Mouse (Mus musculus): ENCODE data around the gene Stard3. TPM values are rescaled to one million over a fixed set of nuclear protein-coding genes. Genes with fewer than 3 reads are reported as not detected.

Stard3 gene
- polyA plus RNA-seq, 1 experiment from 2014 or later = 42.8 TPM

- Histone ChIP-seq H3K9ac (ENCODE audit: low read depth, low read length) (no peak overlapping the region), H3K4me1 (replicated peaks; ENCODE audit: insufficient read depth, low read length) (no peaks in the 10 kb centered on the region), H3K9me3 (replicated peaks; ENCODE audit: low read length) (no peaks in the 10 kb centered on the region), H3K4me3 (replicated peaks; ENCODE audit: low read depth, low read length) (no peak overlapping the region), H3K27ac (no peak overlapping the region), H3K27me3 (ENCODE audit: insufficient read depth, low read length) (no peaks in the 10 kb centered on the region), H3K4me2 (ENCODE audit: low read length) (no peak overlapping the region), H3K36me3 (ENCODE audit: insufficient read depth, low read length) (0 out of 2 replicates have a peak, but pooled peaks cover 1% of the 10 kb centered on the region)
- WGBS = 77% methylated on average over 6 of the region's 6 CpGs
- no peak for TF ChIP-seq CTCF (IDR thresholded peaks at IDR 0.05; ENCODE audit: low read depth)
- DNase-seq (ENCODE audit: low spot score) (no peak), ATAC-seq (replicated peaks; ENCODE audit: low FRiP score, low read depth) (no peak)
Measured at GRCm38 (mm10) chr11:98369337-98369736, 11.2 kb downstream of the Stard3 start.

- DNase-seq (ENCODE audit: low spot score) = no peak
Measured at GRCm38 (mm10) chr11:98370588-98370987, 12.4 kb downstream of the Stard3 start.

GRCm38 (mm10) chr11:98371556-98372240, 13.5 kb downstream of the Stard3 start:
- H3K36me3 ChIP-seq (ENCODE audit: insufficient read depth, low read length) = peaks cover 23% of the 10 kb centered on the region
- 54% methylated on average over 10 of the region's 10 CpGs for WGBS
- no peak overlapping the region for H3K27ac ChIP-seq
- H3K4me3 ChIP-seq (replicated peaks; ENCODE audit: low read depth, low read length) = no peak overlapping the region
- DNase-seq (ENCODE audit: low spot score) (no peak), ATAC-seq (replicated peaks; ENCODE audit: low FRiP score, low read depth) (no peak)
- no peak for TF ChIP-seq CTCF (IDR thresholded peaks at IDR 0.05; ENCODE audit: low read depth)
- H3K4me1 ChIP-seq (replicated peaks; ENCODE audit: insufficient read depth, low read length) = no peaks in the 10 kb centered on the region
- no peaks in the 10 kb centered on the region for H3K9me3 ChIP-seq (replicated peaks; ENCODE audit: low read length)
- H3K9ac ChIP-seq (ENCODE audit: low read depth, low read length) = no peak overlapping the region
- no peaks in the 10 kb centered on the region for H3K27me3 ChIP-seq (ENCODE audit: insufficient read depth, low read length)
- no peak overlapping the region for H3K4me2 ChIP-seq (ENCODE audit: low read length)

More at GRCm38 (mm10) chr11:98370588-98370987, 12.4 kb downstream of the Stard3 start:
- H3K4me2 ChIP-seq (ENCODE audit: low read length) = no peak overlapping the region
- H3K27me3 ChIP-seq (ENCODE audit: insufficient read depth, low read length) = no peaks in the 10 kb centered on the region
- ATAC-seq (replicated peaks; ENCODE audit: low FRiP score, low read depth) = no peak
- H3K4me1 ChIP-seq (replicated peaks; ENCODE audit: insufficient read depth, low read length) = no peaks in the 10 kb centered on the region
- TF ChIP-seq CTCF (IDR thresholded peaks at IDR 0.05; ENCODE audit: low read depth) = no peak
- H3K9me3 ChIP-seq (replicated peaks; ENCODE audit: low read length) = no peaks in the 10 kb centered on the region
- 94% methylated on average over 2 of the region's 2 CpGs for whole genome bisulfite sequencing
- H3K36me3 ChIP-seq (ENCODE audit: insufficient read depth, low read length) = peaks cover 13% of the 10 kb centered on the region
- H3K4me3 ChIP-seq (replicated peaks; ENCODE audit: low read depth, low read length) = no peak overlapping the region
- H3K9ac ChIP-seq (ENCODE audit: low read depth, low read length) = no peak overlapping the region
- H3K27ac ChIP-seq = no peak overlapping the region

GRCm38 (mm10) chr11:98372406-98372805, 14.2 kb downstream of the Stard3 start:
- Histone ChIP-seq H3K36me3 (ENCODE audit: insufficient read depth, low read length) (peaks cover 30% of the 10 kb centered on the region), H3K27me3 (ENCODE audit: insufficient read depth, low read length) (no peaks in the 10 kb centered on the region), H3K27ac (no peak overlapping the region), H3K4me1 (replicated peaks; ENCODE audit: insufficient read depth, low read length) (no peaks in the 10 kb centered on the region), H3K4me3 (replicated peaks; ENCODE audit: low read depth, low read length) (no peak overlapping the region), H3K4me2 (ENCODE audit: low read length) (no peak overlapping the region), H3K9ac (ENCODE audit: low read depth, low read length) (no peak overlapping the region), H3K9me3 (replicated peaks; ENCODE audit: low read length) (no peaks in the 10 kb centered on the region)
- DNase-seq (ENCODE audit: low spot score) (peak; percentile 86), ATAC-seq (replicated peaks; ENCODE audit: low FRiP score, low read depth) (no peak)
- peak; percentile 95 for TF ChIP-seq CTCF (IDR thresholded peaks at IDR 0.05; ENCODE audit: low read depth)
- WGBS = 5% methylated on average over 2 of the region's 2 CpGs

- no peaks in the 10 kb centered on the region for H3K27me3 ChIP-seq (ENCODE audit: insufficient read depth, low read length)
- no peak for TF ChIP-seq CTCF (IDR thresholded peaks at IDR 0.05; ENCODE audit: low read depth)
- no peak overlapping the region for H3K4me3 ChIP-seq (replicated peaks; ENCODE audit: low read depth, low read length)
- 93% methylated on average over 6 of the region's 6 CpGs for WGBS
- no peaks in the 10 kb centered on the region for H3K4me1 ChIP-seq (replicated peaks; ENCODE audit: insufficient read depth, low read length)
- DNase-seq (ENCODE audit: low spot score) = no peak
- ATAC-seq (replicated peaks; ENCODE audit: low FRiP score, low read depth) = no peak
- H3K9ac ChIP-seq (ENCODE audit: low read depth, low read length) = no peak overlapping the region
- peaks cover 39% of the 10 kb centered on the region for H3K36me3 ChIP-seq (ENCODE audit: insufficient read depth, low read length)
- no peak overlapping the region for H3K27ac ChIP-seq
- H3K9me3 ChIP-seq (replicated peaks; ENCODE audit: low read length) = no peaks in the 10 kb centered on the region
- H3K4me2 ChIP-seq (ENCODE audit: low read length) = no peak overlapping the region
Measured at GRCm38 (mm10) chr11:98373244-98373643, 15.1 kb downstream of the Stard3 start.

GRCm38 (mm10) chr11:98374266-98374665, 16.1 kb downstream of the Stard3 start:
- no peak for DNase-seq (ENCODE audit: low spot score)
- 72% methylated on average over 8 of the region's 8 CpGs for WGBS
- no peak for ATAC-seq (replicated peaks; ENCODE audit: low FRiP score, low read depth)
- Histone ChIP-seq H3K4me2 (ENCODE audit: low read length) (no peak overlapping the region), H3K9me3 (replicated peaks; ENCODE audit: low read length) (no peaks in the 10 kb centered on the region), H3K36me3 (ENCODE audit: insufficient read depth, low read length) (peaks cover 49% of the 10 kb centered on the region), H3K4me1 (replicated peaks; ENCODE audit: insufficient read depth, low read length) (no peaks in the 10 kb centered on the region), H3K27ac (no peak overlapping the region), H3K4me3 (replicated peaks; ENCODE audit: low read depth, low read length) (no peak overlapping the region), H3K9ac (ENCODE audit: low read depth, low read length) (no peak overlapping the region), H3K27me3 (ENCODE audit: insufficient read depth, low read length) (no peaks in the 10 kb centered on the region)
- no peak for TF ChIP-seq CTCF (IDR thresholded peaks at IDR 0.05; ENCODE audit: low read depth)

GRCm38 (mm10) chr11:98376756-98377155, 18.6 kb downstream of the Stard3 start:
- DNase-seq (ENCODE audit: low spot score) (no peak), ATAC-seq (replicated peaks; ENCODE audit: low FRiP score, low read depth) (no peak)
- Histone ChIP-seq H3K9ac (ENCODE audit: low read depth, low read length) (no peak overlapping the region), H3K4me3 (replicated peaks; ENCODE audit: low read depth, low read length) (no peak overlapping the region), H3K36me3 (ENCODE audit: insufficient read depth, low read length) (peaks cover 55% of the 10 kb centered on the region), H3K4me1 (replicated peaks; ENCODE audit: insufficient read depth, low read length) (no peaks in the 10 kb centered on the region), H3K9me3 (replicated peaks; ENCODE audit: low read length) (no peaks in the 10 kb centered on the region), H3K27ac (no peak overlapping the region), H3K4me2 (ENCODE audit: low read length) (no peak overlapping the region), H3K27me3 (ENCODE audit: insufficient read depth, low read length) (no peaks in the 10 kb centered on the region)
- 77% methylated on average over 5 of the region's 5 CpGs for WGBS
- TF ChIP-seq CTCF (IDR thresholded peaks at IDR 0.05; ENCODE audit: low read depth) = no peak
